Mouse (Mus musculus): ENCODE results near the gene Map4k2.

DNA sequence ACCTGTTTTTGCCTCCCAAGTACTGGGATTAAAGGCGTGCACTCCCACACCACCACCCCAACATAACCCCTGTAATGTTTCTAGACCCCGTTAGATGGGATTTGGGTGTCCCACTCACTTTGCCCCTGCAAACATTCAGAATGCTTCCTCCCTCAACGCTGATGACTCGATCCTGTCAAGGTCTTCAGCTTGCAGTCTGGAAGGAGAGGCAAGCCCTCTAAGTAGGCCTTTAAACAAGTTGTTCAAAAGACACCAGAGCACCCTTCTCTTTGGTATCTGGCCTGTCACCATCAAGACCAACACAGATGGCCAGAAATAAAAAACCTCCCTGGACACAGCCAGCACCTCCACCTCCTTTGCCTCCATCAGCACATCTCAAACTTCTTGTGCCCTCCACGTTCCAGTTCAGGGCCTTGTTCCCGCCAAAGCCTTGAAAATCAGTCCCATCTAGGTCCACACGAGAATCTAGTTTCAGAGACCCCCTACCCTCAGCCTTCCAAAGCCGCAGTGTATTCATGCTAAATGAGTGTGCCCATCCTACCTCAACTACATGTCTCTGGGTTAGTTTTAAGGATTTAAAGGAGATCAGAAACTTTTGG, 35.3 kb upstream of the Map4k2 start:
- TF ChIP-seq CTCF (IDR thresholded peaks at IDR 0.05; ENCODE audit: low read depth) (no peak), EP300 (optimal IDR thresholded peaks at IDR 0.05) (no peak)

All from stomach, postnatal 0 days (tissue).